Mouse (Mus musculus) intestine, postnatal 0 days (tissue): ENCODE results near the gene Rad23a. TPM values are rescaled to one million over a fixed set of nuclear protein-coding genes. Genes with fewer than 3 reads are reported as not detected.

Experiments used
- ATAC-seq: fragments of 200-750 bp; cut with Nextera tagmentation; 2 replicates; pipeline ENCODE4 v1.8.0; 2017; ENCODE audit warnings: mild to moderate bottlenecking, moderate TSS enrichment, moderate library complexity
- H3K27ac ChIP-seq: fragments of 300-500 bp; sonication (generic); 2 replicates; pipeline ENCODE4 v1.5.1; 2014; ENCODE audit warnings: mild to moderate bottlenecking, low read depth, low read length, moderate library complexity
- H3K27me3 ChIP-seq: fragments of 300-500 bp; sonication (generic); replicated peaks from 2 replicates; pipeline ENCODE4 v1.6.1; 2014; ENCODE audit warnings: low read length, mixed read lengths; ENCODE audit not compliant: control insufficient read depth, insufficient read depth
- H3K36me3 ChIP-seq: fragments of 300-500 bp; sonication (generic); 2 replicates; pipeline ENCODE4 v1.6.1; 2014; ENCODE audit warnings: mild to moderate bottlenecking, moderate library complexity; ENCODE audit not compliant: control insufficient read depth, insufficient read depth
- H3K4me1 ChIP-seq: fragments of 300-500 bp; sonication (generic); replicated peaks from 2 replicates; pipeline ENCODE4 v1.6.1; 2014; ENCODE audit warnings: antibody characterized with exemption, low read length, mixed read lengths; ENCODE audit not compliant: control insufficient read depth, insufficient read depth
- H3K4me2 ChIP-seq: fragments of 300-500 bp; sonication (generic); replicated peaks from 2 replicates; pipeline ENCODE4 v1.6.1; 2014; ENCODE audit warnings: low read depth, mild to moderate bottlenecking, moderate library complexity
- H3K4me3 ChIP-seq: fragments of 300-500 bp; sonication (generic); 2 replicates; pipeline ENCODE4 v1.5.1; 2014; ENCODE audit warnings: low read depth, low read length
- H3K9ac ChIP-seq: fragments of 300-500 bp; sonication (generic); 2 replicates; pipeline ENCODE4 v1.6.1; 2014; ENCODE audit warnings: mild to moderate bottlenecking, low read depth, low read length
- H3K9me3 ChIP-seq: fragments of 300-500 bp; sonication (generic); 2 replicates; pipeline ENCODE4 v1.6.1; 2016; ENCODE audit warnings: mixed run types; ENCODE audit not compliant: control insufficient read depth
- CTCF ChIP-seq: sonication (generic); IDR thresholded peaks from 2 replicates; pipeline ENCODE4 v1.5.1; 2016; ENCODE audit warnings: low read depth, mild to moderate bottlenecking, control low read depth, antibody characterized with exemption, moderate library complexity
- WGBS: fragments of 180-500 bp; shearing (Covaris S2); extraction: QIAGEN DNeasy Blood & Tissue Kit; methylation state at CpG from one replicate; pipeline ENCODE4 v1.1.7; 2014; 5-methylcytosine and 5-hydroxymethylcytosine counted together
- polyA plus RNA-seq: library from polyadenylated mRNA; unstranded; fragments of >200 nt; fragmentation: Nextera tagmentation; extraction: Ambion mirVana; gene quantifications from 2 replicates; pipeline ENCODE4 v1.2.1, GENCODE M21; 2015

Rad23a gene
- polyA plus RNA-seq, 1 experiment from 2014 or later: 67.8 TPM

GRCm38 (mm10) chr8:84793134-84793533, 47.3 kb downstream of the Rad23a start:
- H3K4me1 ChIP-seq: no peaks in the 10 kb centered on the region
- no peak for TF ChIP-seq CTCF
- no peak for ATAC-seq
- no peaks in the 10 kb centered on the region for H3K9me3 ChIP-seq
- 0 out of 2 replicates have a peak, but pooled peaks cover 5% of the 10 kb centered on the region for H3K36me3 ChIP-seq
- no peak overlapping the region for H3K4me3 ChIP-seq
- peaks cover 48% of the 10 kb centered on the region for H3K27me3 ChIP-seq
- no peak overlapping the region for H3K9ac ChIP-seq
- WGBS: 80% methylated on average over 9 of the region's 9 CpGs
- H3K4me2 ChIP-seq: no peak overlapping the region
- H3K27ac ChIP-seq: no peak overlapping the region

DNA sequence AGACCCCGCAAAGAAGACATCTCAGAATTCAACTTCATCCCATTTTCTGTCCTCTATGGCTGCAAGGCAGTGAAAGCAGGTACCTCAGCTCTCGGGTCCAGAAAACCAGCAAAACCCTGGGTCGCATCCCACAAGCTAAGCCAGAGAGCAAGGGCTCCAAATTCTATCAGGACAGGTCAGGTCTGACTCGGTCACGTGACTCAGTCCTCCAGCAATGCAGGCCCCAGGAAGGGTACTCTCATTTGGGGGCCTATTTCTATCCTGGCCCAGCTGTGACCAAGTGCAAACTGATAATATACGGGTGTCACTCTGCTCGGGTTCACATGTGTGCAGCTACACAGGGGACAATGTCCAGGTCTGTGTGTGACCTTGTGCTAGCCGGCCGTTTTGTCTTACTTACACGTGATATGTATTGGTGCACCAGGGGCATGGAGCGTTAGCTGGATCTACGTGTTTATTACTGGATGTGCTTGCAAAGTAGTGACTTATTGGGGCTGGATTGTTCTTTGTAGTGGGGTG, 48.0 kb downstream of the Rad23a start:
- Histone ChIP-seq H3K4me3 (no peak overlapping the region), H3K27me3 (peaks cover 48% of the 10 kb centered on the region), H3K4me2 (no peak overlapping the region), H3K4me1 (no peaks in the 10 kb centered on the region), H3K36me3 (0 out of 2 replicates have a peak, but pooled peaks cover 5% of the 10 kb centered on the region), H3K27ac (no peak overlapping the region), H3K9me3 (no peaks in the 10 kb centered on the region), H3K9ac (no peak overlapping the region)
- no peak for ATAC-seq
- TF ChIP-seq CTCF: no peak
- 76% methylated on average over 12 of the region's 12 CpGs for WGBS

DNA sequence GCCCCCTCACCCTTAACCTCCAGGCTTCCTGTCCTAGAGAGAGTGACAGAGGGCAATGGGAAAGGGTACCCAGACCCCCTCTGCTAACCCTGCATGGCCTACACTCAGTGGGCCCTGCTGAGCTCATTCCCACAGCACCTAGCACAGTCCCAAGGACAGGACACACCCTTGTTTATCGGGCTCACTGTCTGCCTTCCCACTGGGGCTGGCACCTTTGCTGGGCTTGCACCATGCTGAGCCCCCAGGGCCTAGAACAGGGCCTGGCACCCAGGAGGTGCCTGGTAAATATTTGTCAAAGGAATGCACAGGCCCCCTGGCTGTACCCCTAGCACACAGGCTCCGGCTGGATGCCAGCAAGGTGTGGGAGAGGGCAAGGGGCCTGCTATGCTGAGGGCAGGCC, 49.9 kb downstream of the Rad23a start:
- Histone ChIP-seq H3K9ac (no peak overlapping the region), H3K36me3 (no peaks in the 10 kb centered on the region), H3K9me3 (no peaks in the 10 kb centered on the region), H3K4me2 (no peak overlapping the region), H3K27me3 (peaks cover 51% of the 10 kb centered on the region), H3K4me3 (no peak overlapping the region), H3K27ac (no peak overlapping the region), H3K4me1 (no peaks in the 10 kb centered on the region)
- no peak for TF ChIP-seq CTCF
- no peak for ATAC-seq
- 56% methylated on average over 2 of the region's 2 CpGs for WGBS

DNA sequence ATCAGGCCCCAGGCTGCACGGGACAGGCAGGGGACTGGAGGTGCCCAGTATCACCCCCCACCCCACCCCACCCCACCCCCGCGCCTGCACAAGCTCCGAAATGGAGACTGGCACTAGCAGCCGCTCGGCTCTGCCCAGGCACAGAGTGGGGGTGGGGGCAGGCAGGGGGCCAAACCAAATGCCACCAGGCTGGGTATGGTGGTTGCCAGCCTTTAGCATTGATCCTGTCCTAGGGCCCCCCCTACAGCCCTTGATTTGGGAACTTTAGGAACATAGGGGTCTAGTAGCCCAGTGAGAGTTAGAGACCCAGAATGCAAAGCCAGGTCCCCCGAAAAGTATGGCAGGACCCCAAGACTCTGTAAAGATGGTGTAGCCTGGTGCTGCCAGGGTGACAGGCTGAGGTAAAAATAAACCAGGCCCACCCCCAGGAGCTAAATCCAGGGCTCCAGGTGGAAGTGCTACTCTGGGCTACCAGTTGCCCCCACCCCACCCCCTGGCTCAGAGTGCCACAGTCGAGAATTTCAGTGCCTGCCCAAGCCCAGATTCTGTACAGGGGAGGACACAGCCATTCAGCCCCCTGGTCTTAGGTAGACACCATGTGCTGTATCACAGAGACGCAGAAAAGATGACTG, 50.5 kb downstream of the Rad23a start:
- no peak for TF ChIP-seq CTCF
- no peaks in the 10 kb centered on the region for H3K36me3 ChIP-seq
- 81% methylated on average over 9 of the region's 9 CpGs for WGBS
- no peak overlapping the region for H3K27ac ChIP-seq
- H3K4me2 ChIP-seq: no peak overlapping the region
- H3K9me3 ChIP-seq: no peaks in the 10 kb centered on the region
- peaks cover 56% of the 10 kb centered on the region for H3K27me3 ChIP-seq
- no peak for ATAC-seq
- H3K4me3 ChIP-seq: no peak overlapping the region
- H3K9ac ChIP-seq: no peak overlapping the region
- no peaks in the 10 kb centered on the region for H3K4me1 ChIP-seq

DNA sequence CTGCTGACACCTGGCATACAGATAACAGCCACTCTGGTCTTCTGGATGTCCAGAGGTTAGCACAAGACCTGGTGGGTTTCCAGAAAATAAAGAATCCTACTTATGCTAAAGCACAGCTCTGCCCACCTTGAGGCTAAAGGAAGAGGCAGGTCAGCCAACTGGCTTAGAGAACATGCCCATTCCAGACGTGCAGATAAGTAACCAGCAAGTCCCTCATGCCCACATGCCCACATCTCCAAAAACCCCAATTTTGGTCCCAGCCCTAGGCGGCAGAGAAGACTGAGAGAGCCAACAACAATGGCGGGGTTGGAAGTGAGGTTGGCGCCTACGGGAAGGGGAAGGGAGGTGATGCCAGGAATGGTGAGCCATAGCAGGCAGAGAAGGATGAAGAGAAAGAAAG, 51.1 kb downstream of the Rad23a start:
- H3K4me2 ChIP-seq: no peak overlapping the region
- H3K27ac ChIP-seq: no peak overlapping the region
- no peaks in the 10 kb centered on the region for H3K9me3 ChIP-seq
- WGBS: 65% methylated on average over 5 of the region's 5 CpGs
- H3K27me3 ChIP-seq: peaks cover 60% of the 10 kb centered on the region
- no peaks in the 10 kb centered on the region for H3K36me3 ChIP-seq
- H3K4me1 ChIP-seq: no peaks in the 10 kb centered on the region
- ATAC-seq: no peak
- no peak overlapping the region for H3K9ac ChIP-seq
- no peak overlapping the region for H3K4me3 ChIP-seq
- TF ChIP-seq CTCF: no peak

GRCm38 (mm10) chr8:84788896-84789295, 51.6 kb downstream of the Rad23a start:
- no peaks in the 10 kb centered on the region for H3K36me3 ChIP-seq
- no peaks in the 10 kb centered on the region for H3K4me1 ChIP-seq
- H3K27ac ChIP-seq: no peak overlapping the region
- no peak overlapping the region for H3K4me3 ChIP-seq
- H3K9ac ChIP-seq: no peak overlapping the region
- no peak for ATAC-seq
- 21% methylated on average over 11 of the region's 11 CpGs for WGBS
- peaks cover 63% of the 10 kb centered on the region for H3K27me3 ChIP-seq
- no peak overlapping the region for H3K4me2 ChIP-seq
- no peak for TF ChIP-seq CTCF
- no peaks in the 10 kb centered on the region for H3K9me3 ChIP-seq
